Mouse (Mus musculus) olfactory bulb, adult 2 months (tissue): Measurements from ENCODE around the gene Srp68. TPM values are rescaled to one million over a fixed set of nuclear protein-coding genes. Genes with fewer than 3 reads are reported as not detected.
A peak's percentile ranks its signal among the peaks of the same experiment; 100 is the strongest.
"Not testable (repeated sequence)": the region's sequence is repeated elsewhere in the genome, so short reads cannot be mapped to it uniquely, and the experiment has no call there.

Source experiments
- H3K27ac ChIP-seq: fragments of 200-500 bp; 2 replicates; pipeline ENCODE4 v1.5.1; 2012; ENCODE audit warnings: low read depth, low read length; ENCODE audit not compliant: insufficient read depth
- H3K4me1 ChIP-seq: fragments of 200-500 bp; 2 replicates; pipeline ENCODE4 v1.6.1; 2012; ENCODE audit warnings: low read length; ENCODE audit not compliant: control insufficient read depth, insufficient read depth
- H3K4me3 ChIP-seq: fragments of 200-500 bp; 2 replicates; pipeline ENCODE4 v1.5.1; 2012; ENCODE audit warnings: mild to moderate bottlenecking, low read depth, low read length, moderate library complexity; ENCODE audit not compliant: insufficient read depth
- CTCF ChIP-seq: fragments of 200-500 bp; IDR thresholded peaks from 2 replicates; pipeline ENCODE4 v1.5.1; 2012; ENCODE audit warnings: low read depth, mild to moderate bottlenecking, low read length, moderate library complexity; ENCODE audit not compliant: insufficient read depth
- POLR2A ChIP-seq: fragments of 200-500 bp; IDR thresholded peaks from 2 replicates; pipeline ENCODE4 v1.6.1; 2012; ENCODE audit warnings: mild to moderate bottlenecking, low read depth, low read length, moderate library complexity; ENCODE audit not compliant: insufficient read depth
- WGBS: fragments of 180-500 bp; shearing (Covaris S2); methylation state at CpG from one replicate; pipeline ENCODE4 v1.1.7; 2018; 5-methylcytosine and 5-hydroxymethylcytosine counted together
- polyA plus RNA-seq: library from polyadenylated mRNA; stranded (reverse); fragments of >200 nt; gene quantifications from 2 replicates; pipeline ENCODE4 v1.2.4, GENCODE M21; 2012; ENCODE audit warnings: low replicate concordance; ENCODE audit not compliant: missing spikeins, insufficient read depth, insufficient read length

The Srp68 gene
- polyA plus RNA-seq, 1 experiment: not detected

DNA sequence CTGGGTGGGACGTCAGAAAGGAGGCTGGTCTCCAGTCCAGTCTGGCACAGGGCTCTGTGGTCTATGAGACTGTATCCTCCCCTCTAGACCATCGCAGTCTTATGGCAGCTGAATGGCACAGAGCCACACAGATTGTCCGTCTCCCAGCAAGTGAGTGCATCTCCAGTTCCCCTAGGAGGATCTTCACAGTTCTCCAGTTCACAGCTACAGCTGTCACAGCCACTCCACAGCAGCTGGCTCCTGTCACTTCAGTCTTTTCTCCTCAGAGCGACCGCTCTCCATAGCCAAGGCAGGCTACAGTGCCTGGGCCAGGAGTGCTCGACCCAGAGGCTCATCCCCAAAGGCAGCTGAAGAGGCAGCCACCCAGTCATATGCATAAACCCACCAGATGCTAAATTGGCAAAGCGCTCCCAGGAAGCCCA is 11.8 kb upstream of the Srp68 start:
- 66% methylated on average over 7 of the region's 7 CpGs for WGBS
- Histone ChIP-seq H3K4me1 (peaks cover 14% of the 10 kb centered on the region; the same call in 1 of the 2 replicates), H3K4me3 (no peak overlapping the region), H3K27ac (no peak overlapping the region)
- TF ChIP-seq CTCF (no peak), POLR2A (no peak)

DNA sequence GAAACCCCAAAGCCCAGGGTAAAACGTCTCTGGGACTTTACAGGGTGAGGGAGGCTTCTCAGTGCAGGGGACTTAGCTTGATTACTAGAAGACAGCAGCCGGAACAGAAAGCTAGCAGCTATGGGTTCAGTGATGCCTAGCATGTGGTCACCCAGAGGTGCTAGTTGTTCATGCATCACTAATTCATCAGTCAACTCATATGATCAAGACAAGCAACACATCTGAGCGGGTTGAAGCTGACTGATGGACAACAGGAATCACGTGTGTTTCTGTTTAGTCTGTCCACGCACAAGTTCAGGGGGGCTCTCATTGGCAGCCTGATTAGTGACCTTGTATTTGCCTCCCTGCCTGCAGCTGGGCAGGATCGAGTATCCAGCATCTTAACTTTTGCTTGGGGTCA is 10.0 kb upstream of the Srp68 start:
- Histone ChIP-seq H3K4me3 (no peak overlapping the region), H3K27ac (no peak overlapping the region), H3K4me1 (peaks cover 14% of the 10 kb centered on the region; the same call in 1 of the 2 replicates)
- TF ChIP-seq POLR2A: no peak
- TF ChIP-seq CTCF: no peak
- WGBS: 59% methylated on average over 6 of the region's 6 CpGs

DNA sequence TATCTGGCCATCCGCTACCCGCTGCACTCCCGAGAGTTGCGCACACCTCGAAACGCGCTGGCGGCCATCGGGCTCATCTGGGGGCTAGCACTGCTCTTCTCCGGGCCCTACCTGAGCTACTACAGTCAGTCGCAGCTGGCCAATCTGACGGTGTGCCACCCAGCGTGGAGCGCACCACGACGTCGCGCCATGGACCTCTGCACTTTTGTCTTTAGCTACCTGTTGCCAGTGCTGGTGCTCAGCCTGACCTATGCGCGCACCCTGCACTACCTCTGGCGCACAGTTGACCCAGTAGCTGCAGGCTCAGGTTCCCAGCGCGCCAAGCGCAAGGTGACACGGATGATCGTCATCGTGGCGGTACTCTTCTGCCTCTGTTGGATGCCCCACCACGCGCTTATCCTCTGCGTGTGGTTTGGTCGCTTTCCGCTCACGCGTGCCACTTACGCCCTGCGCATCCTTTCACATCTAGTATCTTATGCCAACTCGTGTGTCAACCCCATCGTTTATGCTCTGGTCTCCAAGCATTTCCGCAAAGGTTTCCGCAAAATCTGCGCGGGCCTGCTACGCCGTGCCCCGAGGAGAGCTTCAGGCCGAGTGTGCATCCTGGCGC is 9.0 kb upstream of the Srp68 start:
- Histone ChIP-seq H3K27ac (no peak overlapping the region), H3K4me1 (peaks cover 14% of the 10 kb centered on the region; the same call in 1 of the 2 replicates), H3K4me3 (no peak overlapping the region)
- TF ChIP-seq POLR2A: no peak
- TF ChIP-seq CTCF: no peak
- WGBS: 10% methylated on average over 48 of the region's 48 CpGs

DNA sequence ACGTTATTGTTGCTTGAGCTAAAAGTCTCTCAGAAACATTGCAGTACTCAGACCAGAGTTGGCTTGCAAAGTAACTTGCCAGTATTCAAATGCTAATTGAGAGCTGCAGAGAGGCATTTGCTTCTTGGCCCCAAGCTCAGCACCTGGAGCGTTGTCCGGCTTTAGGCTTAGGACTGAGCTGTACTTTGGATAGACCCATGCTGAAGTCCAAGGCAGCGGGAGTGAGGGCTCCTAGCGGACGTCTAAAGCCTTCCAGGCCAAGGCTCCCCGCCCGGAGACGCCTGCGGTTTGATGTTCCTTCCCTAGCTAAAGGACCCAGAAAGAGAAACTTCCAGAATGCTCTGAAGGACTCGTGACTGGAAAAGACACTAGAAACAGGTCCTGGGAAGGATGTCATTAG is 8.1 kb upstream of the Srp68 start:
- TF ChIP-seq CTCF (no peak), POLR2A (no peak)
- 2% methylated on average over 11 of the region's 11 CpGs for WGBS
- Histone ChIP-seq H3K4me3 (no peak overlapping the region), H3K4me1 (peaks cover 14% of the 10 kb centered on the region; the same call in 1 of the 2 replicates), H3K27ac (no peak overlapping the region)

DNA sequence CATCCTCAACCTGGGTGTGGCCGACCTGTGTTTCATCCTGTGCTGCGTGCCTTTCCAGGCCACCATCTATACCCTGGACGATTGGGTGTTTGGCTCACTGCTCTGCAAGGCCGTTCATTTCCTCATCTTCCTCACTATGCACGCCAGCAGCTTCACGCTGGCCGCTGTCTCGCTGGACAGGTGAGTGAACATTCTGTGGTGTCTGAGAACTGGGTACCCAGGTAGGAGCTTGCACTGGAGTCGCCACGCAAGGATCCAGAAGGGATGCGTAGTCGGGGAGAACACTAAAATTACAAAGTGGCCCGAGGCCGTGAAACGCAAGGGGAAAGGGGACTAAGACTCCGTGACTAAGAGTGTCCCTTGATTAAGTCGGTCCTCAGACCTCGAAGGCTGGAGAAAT is 7.7 kb upstream of the Srp68 start:
- TF ChIP-seq CTCF (no peak), POLR2A (no peak)
- under 1% methylated on average over 18 of the region's 18 CpGs for WGBS
- Histone ChIP-seq H3K4me3 (0 out of 2 replicates have a peak overlapping the region, but pooled peaks have one; percentile 0), H3K27ac (no peak overlapping the region), H3K4me1 (peaks cover 14% of the 10 kb centered on the region; the same call in 1 of the 2 replicates)

DNA sequence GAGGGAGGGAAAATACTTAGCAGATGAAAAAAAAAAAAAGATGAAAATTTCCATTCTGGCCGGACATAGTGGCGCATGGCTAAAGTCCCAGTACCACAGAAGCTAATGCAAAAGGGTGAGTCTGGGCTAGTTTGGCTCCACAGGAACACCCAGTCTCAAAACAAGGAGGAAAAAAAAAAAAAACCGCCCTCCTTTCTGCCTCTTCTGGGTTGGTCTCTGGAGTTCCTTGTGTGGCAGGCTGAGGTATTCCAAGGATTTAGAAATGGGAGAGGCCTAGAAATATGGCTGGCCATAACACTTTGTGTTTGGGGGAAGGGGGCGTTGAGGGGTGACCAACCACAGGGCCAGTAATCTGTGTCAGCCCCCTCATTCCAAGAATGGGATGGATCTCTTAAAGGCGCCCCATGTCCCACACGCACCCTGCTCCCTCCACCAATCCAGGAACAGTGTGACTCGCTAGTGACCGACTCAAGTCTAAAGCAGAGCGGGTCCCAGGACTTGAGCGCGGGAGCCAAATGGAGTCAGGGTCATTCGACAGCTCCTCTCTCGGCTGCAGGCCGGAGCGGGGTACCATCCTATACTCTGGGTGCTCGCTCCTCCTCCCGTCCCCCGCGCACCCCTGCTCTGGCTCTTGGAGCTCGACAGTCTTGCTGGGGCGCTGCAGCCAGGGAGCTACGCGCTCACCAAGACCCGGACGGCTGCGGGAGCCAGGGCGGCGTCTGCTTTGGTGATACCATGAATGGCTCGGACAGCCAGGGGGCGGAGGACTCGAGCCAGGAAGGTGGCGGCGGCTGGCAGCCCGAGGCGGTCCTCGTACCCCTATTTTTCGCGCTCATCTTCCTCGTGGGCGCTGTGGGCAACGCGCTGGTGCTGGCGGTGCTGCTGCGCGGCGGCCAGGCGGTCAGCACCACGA is 7.0 kb upstream of the Srp68 start, which contains the start of gene Galr2:
Gene Galr2, plus strand, starts transcription at position 189 of the 913 bp plus-strand sequence.
- Histone ChIP-seq H3K4me3 (0 out of 2 replicates have a peak within 1 kb of the TSS, but pooled peaks have one; percentile 0), H3K4me1 (peaks cover 14% of the 10 kb centered on the region; the same call in 1 of the 2 replicates), H3K27ac (no peak within 1 kb of the TSS)
- no peak for TF ChIP-seq POLR2A
- TF ChIP-seq CTCF: no peak
- 7% methylated on average over 48 of the region's 48 CpGs for whole genome bisulfite sequencing

DNA sequence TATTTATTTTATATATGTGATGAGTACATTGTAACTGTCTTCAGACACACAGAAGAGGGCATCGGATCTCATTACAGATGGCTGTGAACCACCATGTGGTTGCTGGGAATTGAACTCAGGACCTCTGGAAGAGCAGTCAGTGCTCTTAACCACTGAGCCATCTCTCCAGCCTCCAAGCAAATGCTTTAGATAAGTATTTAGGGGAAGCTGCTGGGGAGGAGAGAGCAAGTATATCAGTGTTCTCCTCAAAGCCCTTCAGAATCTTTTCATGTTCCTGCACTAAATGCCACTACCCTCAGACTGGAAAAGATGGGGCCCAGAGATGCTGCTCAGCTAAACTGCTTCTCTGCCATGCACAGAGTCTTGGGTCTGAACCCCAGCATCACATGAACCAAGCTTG is 3.2 kb upstream of the Srp68 start:
- WGBS: 96% methylated on average over 1 of the region's 1 CpGs
- H3K4me1 ChIP-seq: peaks cover 12% of the 10 kb centered on the region
- H3K4me3 ChIP-seq, H3K27ac ChIP-seq: not testable (repeated sequence)

DNA sequence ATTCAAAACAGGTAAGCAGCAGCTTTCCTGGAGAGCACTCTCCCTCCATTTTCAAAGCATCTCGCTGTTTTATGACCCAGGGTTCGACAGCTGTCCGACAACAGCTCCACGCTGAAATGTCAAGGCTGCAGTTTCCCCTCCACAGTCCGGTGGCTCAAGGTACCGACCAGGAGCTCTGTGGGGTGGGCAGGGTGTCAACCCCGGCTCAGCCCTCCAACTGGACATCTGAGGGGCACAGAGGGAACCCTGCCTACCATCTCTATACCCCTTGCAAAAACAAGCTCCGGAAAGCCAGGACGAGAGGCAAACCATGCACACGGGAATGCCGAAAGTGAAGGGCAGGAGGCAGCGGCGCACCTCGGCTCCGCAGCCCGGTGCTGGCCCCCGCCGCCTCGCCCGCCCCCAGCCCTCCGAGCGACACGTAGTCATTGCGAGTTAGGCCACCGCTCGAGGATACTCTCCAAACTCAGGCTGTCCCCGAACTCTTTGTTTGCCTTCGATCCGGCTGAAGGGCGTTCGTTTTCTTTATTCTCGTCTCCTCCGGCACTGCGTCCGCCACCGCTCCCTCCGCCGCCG is 460 bp downstream of the Srp68 start:
- peaks cover 10% of the 10 kb centered on the region for H3K4me1 ChIP-seq
- H3K4me3 ChIP-seq: peak overlapping the region; percentile 80
- no peak overlapping the region for H3K27ac ChIP-seq
- under 1% methylated on average over 39 of the region's 39 CpGs for WGBS
- no peak for TF ChIP-seq POLR2A
- no peak for TF ChIP-seq CTCF
